In the genomic region with DNA sequence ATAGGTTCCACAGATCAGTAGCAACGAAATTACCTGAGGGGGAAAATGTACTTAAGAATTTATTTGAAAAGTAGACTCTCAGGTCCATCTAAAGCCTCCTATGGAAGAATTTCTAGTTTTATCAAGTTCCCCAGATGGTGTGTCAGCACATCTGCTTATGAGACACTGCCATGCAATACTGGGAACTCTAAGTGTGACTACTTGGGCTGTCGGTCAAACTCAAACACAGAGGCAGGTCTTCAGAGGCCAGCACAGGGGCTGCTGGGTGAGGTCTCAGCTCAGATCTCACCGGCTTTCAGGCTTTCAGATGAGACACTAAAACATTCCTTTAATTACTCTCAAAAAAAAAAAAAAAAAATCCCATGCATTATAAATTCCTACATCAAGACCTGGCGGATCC, we compare ENCODE assay signal across 10 mouse cellular contexts.
DNase-seq lines count a peak whose midpoint lies in the region; ATAC-seq and TF ChIP-seq lines count a peak whose summit lies in the region.
"Had no signal": no experiment of that assay in that cellular context is flagged by ENCODE, and none has a peak within 500 bp of the region (broad histone marks: within the 10 kb centered on the region; RNA-seq: fewer than 3 reads in every experiment).

No protein-coding gene starts in this region.

- H3K27me3 ChIP-seq in lung, embryonic 15.5 days, result peaks cover 30% of the 10 kb centered on the region
- peaks cover 28% of the 10 kb centered on the region for H3K27me3 ChIP-seq in embryonic facial prominence, embryonic 13.5 days
- H3K27me3 ChIP-seq in intestine, embryonic 15.5 days (replicated peaks), result peaks cover 6% of the 10 kb centered on the region; the same call in 1 of the 2 replicates
- H3K27me3 ChIP-seq in midbrain, postnatal 0 days (ENCODE audit: insufficient read depth, low read length), result peaks cover 34% of the 10 kb centered on the region

- no peaks in the 10 kb centered on the region for H3K9me3 ChIP-seq in lung, embryonic 15.5 days
- H3K9me3 ChIP-seq in embryonic facial prominence, embryonic 13.5 days, result 0 out of 2 replicates have a peak, but pooled peaks cover 3% of the 10 kb centered on the region
- no peaks in the 10 kb centered on the region for H3K9me3 ChIP-seq in intestine, embryonic 15.5 days
- H3K9me3 ChIP-seq in midbrain, postnatal 0 days (ENCODE audit: low read length), result no peaks in the 10 kb centered on the region

- WGBS in lung, embryonic 15.5 days, result 70% methylated on average over 4 of the region's 4 CpGs
- WGBS in embryonic facial prominence, embryonic 13.5 days, result 67% methylated on average over 4 of the region's 4 CpGs
- 66% methylated on average over 4 of the region's 4 CpGs for WGBS in intestine, embryonic 15.5 days
- WGBS in midbrain, postnatal 0 days, result 82% methylated on average over 4 of the region's 4 CpGs

- DNase-seq in lung, postnatal 25 days (ENCODE audit: low spot score), result no peak
- DNase-seq in midbrain, postnatal 0 days (ENCODE audit: low spot score), result no peak
- no peak for DNase-seq in yolk sac, embryonic 10.5 days (ENCODE audit: low spot score)
- DNase-seq in right cerebral cortex, postnatal 36 days (ENCODE audit: low spot score in 2 of 2), result no peak
- DNase-seq: cerebellum, adult 11 months; forebrain, postnatal 0 days had no signal

- no peak overlapping the region for H3K9ac ChIP-seq in lung, embryonic 15.5 days
- H3K9ac ChIP-seq in embryonic facial prominence, embryonic 13.5 days, result no peak overlapping the region
- H3K9ac ChIP-seq in intestine, embryonic 15.5 days, result no peak overlapping the region
- H3K9ac ChIP-seq in midbrain, postnatal 0 days (replicated peaks; ENCODE audit: low read length, poor library complexity, severe bottlenecking), result no peak overlapping the region

- TF ChIP-seq CTCF in midbrain, postnatal 0 days (IDR thresholded peaks at IDR 0.05), result no peak

- no peaks in the 10 kb centered on the region for H3K36me3 ChIP-seq in lung, embryonic 15.5 days
- no peaks in the 10 kb centered on the region for H3K36me3 ChIP-seq in embryonic facial prominence, embryonic 13.5 days
- no peaks in the 10 kb centered on the region for H3K36me3 ChIP-seq in intestine, embryonic 15.5 days
- no peaks in the 10 kb centered on the region for H3K36me3 ChIP-seq in midbrain, postnatal 0 days (ENCODE audit: insufficient read depth, low read length)

- ATAC-seq in lung, embryonic 15.5 days (ENCODE audit: borderline replicate concordance, extremely low read depth, low FRiP score, low TSS enrichment), result no peak
- ATAC-seq in embryonic facial prominence, embryonic 13.5 days (ENCODE audit: insufficient number of reproducible peaks, insufficient read depth, low FRiP score, low TSS enrichment, low read depth), result no peak
- ATAC-seq in intestine, embryonic 15.5 days, result peak; percentile 54
- ATAC-seq in midbrain, postnatal 0 days (ENCODE audit: low FRiP score), result no peak

- H3K27ac ChIP-seq in lung, embryonic 15.5 days, result peak overlapping the region; percentile 43
- H3K27ac ChIP-seq in embryonic facial prominence, embryonic 13.5 days, result no peak overlapping the region
- peak overlapping the region; percentile 72; the same call in 1 of the 2 replicates for H3K27ac ChIP-seq in intestine, embryonic 15.5 days
- no peak overlapping the region for H3K27ac ChIP-seq in midbrain, postnatal 0 days (ENCODE audit: low read depth, low read length)
- H3K27ac ChIP-seq: layer of hippocampus, adult 2 months had no signal

- H3K4me3 ChIP-seq in lung, embryonic 15.5 days, result no peak overlapping the region
- H3K4me3 ChIP-seq in embryonic facial prominence, embryonic 13.5 days, result peak overlapping the region; percentile 32; the same call in 1 of the 2 replicates
- H3K4me3 ChIP-seq in intestine, embryonic 15.5 days (replicated peaks), result 0 out of 2 replicates have a peak overlapping the region, but pooled peaks have one; percentile 7
- H3K4me3 ChIP-seq in midbrain, postnatal 0 days (ENCODE audit: low read depth, low read length), result 0 out of 2 replicates have a peak overlapping the region, but pooled peaks have one; percentile 17
- H3K4me3 ChIP-seq: layer of hippocampus, adult 2 months had no signal

- peaks cover 6% of the 10 kb centered on the region; the same call in 1 of the 2 replicates for H3K4me1 ChIP-seq in lung, embryonic 15.5 days
- H3K4me1 ChIP-seq in embryonic facial prominence, embryonic 13.5 days, result peaks cover 11% of the 10 kb centered on the region
- H3K4me1 ChIP-seq in intestine, embryonic 15.5 days (replicated peaks), result peaks cover 5% of the 10 kb centered on the region; the same call in 1 of the 2 replicates
- no peaks in the 10 kb centered on the region for H3K4me1 ChIP-seq in midbrain, postnatal 0 days (ENCODE audit: insufficient read depth, low read length)

- H3K4me2 ChIP-seq in lung, embryonic 15.5 days, result peak overlapping the region; percentile 33; the same call in 1 of the 2 replicates
- peak overlapping the region; percentile 57 for H3K4me2 ChIP-seq in embryonic facial prominence, embryonic 13.5 days
- peak overlapping the region; percentile 60 for H3K4me2 ChIP-seq in intestine, embryonic 15.5 days (replicated peaks)
- no peak overlapping the region; the same call in 1 of the 2 replicates for H3K4me2 ChIP-seq in midbrain, postnatal 0 days (ENCODE audit: low read depth, low read length, poor library complexity, severe bottlenecking)

Comparison
In these comparisons a context has a peak if more than half of its experiments do, and no peak if none do; other contexts are left out.
1. H3K27ac ChIP-seq: peak in lung, embryonic 15.5 days (single experiment) and intestine, embryonic 15.5 days (single experiment); none in embryonic facial prominence, embryonic 13.5 days (single experiment) and midbrain, postnatal 0 days (single experiment).